Mouse (Mus musculus) heart, adult 2 months (tissue): ENCODE results near the gene Ncf2.

ENCODE experiments used
- CTCF ChIP-seq: fragments of 200-600 bp; IDR thresholded peaks from 2 replicates; pipeline ENCODE4 v1.8.1; 2022; ENCODE audit warnings: antibody characterized with exemption, mild to moderate bottlenecking, moderate library complexity
- EP300 ChIP-seq: fragments of 200-500 bp; IDR thresholded peaks from 2 replicates; pipeline ENCODE4 v1.6.1; 2011; ENCODE audit warnings: low read depth, low read length, control low read depth; ENCODE audit not compliant: insufficient read depth
- POLR2A ChIP-seq: fragments of 200-500 bp; IDR thresholded peaks from 2 replicates; pipeline ENCODE4 v1.6.1; 2011; ENCODE audit warnings: mild to moderate bottlenecking, low read depth, low read length, control low read depth; ENCODE audit not compliant: insufficient read depth

DNA sequence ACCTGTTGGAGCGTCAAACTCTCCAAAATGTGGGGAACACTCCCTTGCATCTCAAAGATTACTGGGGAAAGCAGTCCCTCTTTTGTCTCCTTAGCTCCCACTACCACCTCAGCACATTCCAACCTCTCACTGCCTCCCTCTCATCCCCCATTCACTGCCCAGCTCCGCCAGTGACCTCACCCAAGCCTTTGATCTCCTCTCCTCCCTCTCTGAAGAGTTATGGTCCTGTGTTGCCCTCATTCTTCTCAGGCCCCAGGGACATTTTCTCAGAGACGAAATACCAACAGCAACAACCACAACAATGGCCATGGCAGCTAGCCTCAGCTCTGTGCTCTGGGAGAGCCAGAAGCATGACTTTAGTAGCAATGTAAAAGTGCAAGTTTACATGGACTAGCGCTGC, 8.7 kb upstream of the Ncf2 start:
- TF ChIP-seq CTCF, result no peak
- TF ChIP-seq POLR2A, result no peak
- TF ChIP-seq EP300, result no peak
